8 mouse cellular contexts compared by ENCODE assay signal in the genomic region with DNA sequence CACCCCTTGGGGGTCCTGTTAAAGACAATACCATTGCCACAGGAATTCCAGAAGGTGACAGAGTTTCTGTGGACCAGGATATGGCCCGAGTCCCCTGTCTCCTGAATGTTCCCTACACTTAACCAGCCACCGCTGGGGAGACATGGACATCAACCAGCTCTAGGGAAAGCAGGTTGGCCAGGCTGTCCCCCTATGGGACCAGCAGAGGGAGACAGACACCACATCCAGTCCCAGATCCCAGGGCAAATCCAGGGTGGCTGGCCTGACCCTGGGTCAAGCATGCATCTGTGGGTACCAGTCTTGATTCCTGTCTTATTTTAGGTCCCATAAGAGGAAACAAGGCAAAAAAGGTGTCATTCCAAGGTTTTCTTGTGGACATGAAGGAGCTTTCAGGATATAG. TPM values are rescaled to one million over a fixed set of nuclear protein-coding genes. Genes with fewer than 3 reads are reported as not detected.
DNase-seq lines count a peak whose midpoint lies in the region; ATAC-seq and TF ChIP-seq lines count a peak whose summit lies in the region.
"Had no signal": no experiment of that assay in that cellular context is flagged by ENCODE, and none has a peak within 500 bp of the region (broad histone marks: within the 10 kb centered on the region; RNA-seq: fewer than 3 reads in every experiment).

No protein-coding gene starts in this region.

- peak; percentile 44; the same call in 1 of the 2 replicates for TF ChIP-seq EP300 in ES-Bruce4 (IDR thresholded peaks at IDR 0.05; ENCODE audit: insufficient read depth, low read depth, low read length)

- no peaks in the 10 kb centered on the region for H3K9me3 ChIP-seq in ES-Bruce4 (replicated peaks; ENCODE audit: control insufficient read depth, insufficient read depth, low read length, poor library complexity, severe bottlenecking)
- no peaks in the 10 kb centered on the region for H3K9me3 ChIP-seq in kidney, embryonic 15.5 days (replicated peaks)

- no peaks in the 10 kb centered on the region for H3K36me3 ChIP-seq in ES-Bruce4 (ENCODE audit: control insufficient read depth, insufficient read depth, low read length, poor library complexity, severe bottlenecking)
- no peaks in the 10 kb centered on the region for H3K36me3 ChIP-seq in kidney, embryonic 15.5 days

- peak; percentile 98 for TF ChIP-seq CTCF in ES-Bruce4 (IDR thresholded peaks at IDR 0.05; ENCODE audit: low read depth, low read length)

- ATAC-seq in kidney, embryonic 15.5 days (replicated peaks; ENCODE audit: low FRiP score), result peak; percentile 67; the same call in 1 of the 2 replicates

- H3K9ac ChIP-seq in ES-Bruce4 (ENCODE audit: low read depth, poor library complexity, severe bottlenecking), result no peak overlapping the region
- H3K9ac ChIP-seq in kidney, embryonic 15.5 days, result no peak overlapping the region

- TF ChIP-seq POLR2A in ES-Bruce4 (IDR thresholded peaks at IDR 0.05; ENCODE audit: insufficient read depth, low read length), result no peak

- no peak overlapping the region for H3K4me2 ChIP-seq in kidney, embryonic 15.5 days

- H3K4me3 ChIP-seq in ES-Bruce4 (ENCODE audit: low read depth, low read length), result no peak overlapping the region
- H3K4me3 ChIP-seq in kidney, embryonic 15.5 days (replicated peaks), result no peak overlapping the region

- no peaks in the 10 kb centered on the region for H3K27me3 ChIP-seq in ES-Bruce4 (ENCODE audit: control insufficient read depth, insufficient read depth, low read length, poor library complexity, severe bottlenecking)
- H3K27me3 ChIP-seq in kidney, embryonic 15.5 days, result peaks cover 10% of the 10 kb centered on the region

- peak; percentile 83 for DNase-seq in ZHBTc4 (ENCODE audit: low read depth, low spot score)
- DNase-seq in embryo, embryonic 10 days (ENCODE audit: low spot score), result peak; percentile 89
- peak; percentile 78 for DNase-seq in heart, adult 8-10 months (ENCODE audit: low spot score)
- peak; percentile 76 to 83 for DNase-seq in lung, adult 18-20 months
- DNase-seq in skeletal muscle tissue, adult 2 months (ENCODE audit: low read depth, low spot score), result peak; percentile 69

- H3K27ac ChIP-seq in ES-Bruce4 (ENCODE audit: insufficient read depth, low read length), result no peak overlapping the region
- no peak overlapping the region for H3K27ac ChIP-seq in kidney, embryonic 15.5 days

- WGBS in kidney, embryonic 15.5 days, result 0% methylated on average over 2 of the region's 2 CpGs

- no peaks in the 10 kb centered on the region for H3K4me1 ChIP-seq in ES-Bruce4 (ENCODE audit: control insufficient read depth, insufficient read depth, low read length)
- peaks cover 23% of the 10 kb centered on the region for H3K4me1 ChIP-seq in kidney, embryonic 15.5 days

RNA-seq across cellular contexts. Expression of gene Rad9a, which starts 5.5 kb away (rescaled TPM):
- 42.3 and 48.2 TPM in 2 replicates for polyA plus RNA-seq in ES-Bruce4 (2011; ENCODE audit: insufficient read depth, insufficient read length, low read depth, missing spikeins)
- total RNA-seq in heart, adult 8-10 months (2022), result 1 to 10 TPM; 5.3 to 6.2 (median 5.6) TPM
- polyA plus RNA-seq in kidney, embryonic 15.5 days (2015; fragmentation: Nextera tagmentation; extraction: Ambion mirVana), result 37.2 and 38.2 TPM in 2 replicates

RNA-seq across cellular contexts. Expression of gene Clcf1, which starts 7.1 kb away (rescaled TPM):
- 1.5 and 1.8 TPM in 2 replicates for polyA plus RNA-seq in ES-Bruce4 (2011; ENCODE audit: insufficient read depth, insufficient read length, low read depth, missing spikeins)
- 1 to 10 TPM in 2 of 4 experiments, under 1 TPM in 2; 0.57 to 1.6 (median 1.0) TPM for total RNA-seq in heart, adult 8-10 months (2022)
- polyA plus RNA-seq in kidney, embryonic 15.5 days (2015; fragmentation: Nextera tagmentation; extraction: Ambion mirVana), result 5.1 and 6.8 TPM in 2 replicates

RNA-seq across cellular contexts. Expression of gene AC109138.7, which starts 7.2 kb away (rescaled TPM):
- not detected in 2 replicates for polyA plus RNA-seq in ES-Bruce4 (2011; ENCODE audit: insufficient read depth, insufficient read length, low read depth, missing spikeins)
- total RNA-seq in heart, adult 8-10 months (2022), result under 1 TPM in 1 of 4 experiments, not detected in 3; 0.87 TPM
- not detected in 2 replicates for polyA plus RNA-seq in kidney, embryonic 15.5 days (2015; fragmentation: Nextera tagmentation; extraction: Ambion mirVana)
- total RNA-seq: layer of hippocampus, adult 18-20 months had no signal

RNA-seq across cellular contexts. Expression of gene Ppp1ca, which starts 15.1 kb away (rescaled TPM):
- polyA plus RNA-seq in ES-Bruce4 (2011; ENCODE audit: insufficient read depth, insufficient read length, low read depth, missing spikeins), result 295 and 298 TPM in 2 replicates
- total RNA-seq in heart, adult 8-10 months (2022), result 100 to 1,000 TPM; 261 to 310 (median 281) TPM
- 953 and 971 TPM in 2 replicates for polyA plus RNA-seq in kidney, embryonic 15.5 days (2015; fragmentation: Nextera tagmentation; extraction: Ambion mirVana)

RNA-seq across cellular contexts. Expression of gene Tbc1d10c, which starts 15.9 kb away (rescaled TPM):
- 1.2 TPM in 2 replicates for polyA plus RNA-seq in ES-Bruce4 (2011; ENCODE audit: insufficient read depth, insufficient read length, low read depth, missing spikeins)
- 10 to 100 TPM in 2 of 4 experiments, 1 to 10 TPM in 2; 8.6 to 19.6 (median 12.4) TPM for total RNA-seq in heart, adult 8-10 months (2022)
- 2.4 and 3.0 TPM in 2 replicates for polyA plus RNA-seq in kidney, embryonic 15.5 days (2015; fragmentation: Nextera tagmentation; extraction: Ambion mirVana)
